Mouse (Mus musculus) cortical plate, adult 2 months (tissue): Measurements from ENCODE around the gene Xpnpep2. TPM values are rescaled to one million over a fixed set of nuclear protein-coding genes. Genes with fewer than 3 reads are reported as not detected.

ENCODE experiments used
- H3K27ac ChIP-seq: fragments of 200-500 bp; 2 replicates; pipeline ENCODE4 v1.5.1; 2012; ENCODE audit warnings: low read length, control low read depth, inconsistent platforms; ENCODE audit not compliant: insufficient read depth
- H3K4me1 ChIP-seq: fragments of 200-500 bp; 2 replicates; pipeline ENCODE4 v1.6.1; 2011; ENCODE audit warnings: low read length; ENCODE audit not compliant: control insufficient read depth, insufficient read depth
- H3K4me3 ChIP-seq: fragments of 200-500 bp; 2 replicates; pipeline ENCODE4 v1.5.1; 2011; ENCODE audit warnings: mild to moderate bottlenecking, low read length, control low read depth; ENCODE audit not compliant: insufficient read depth
- CTCF ChIP-seq: fragments of 200-500 bp; IDR thresholded peaks from 2 replicates; pipeline ENCODE4 v1.5.1; 2011; ENCODE audit warnings: mild to moderate bottlenecking, control low read depth, low read length; ENCODE audit not compliant: insufficient read depth; ENCODE audit errors: extremely low read depth
- POLR2A ChIP-seq: fragments of 200-500 bp; IDR thresholded peaks from 2 replicates; pipeline ENCODE4 v1.6.1; 2011; ENCODE audit warnings: mild to moderate bottlenecking, low read length, control low read depth; ENCODE audit not compliant: insufficient read depth; ENCODE audit errors: extremely low read depth
- polyA plus RNA-seq: library from polyadenylated mRNA; depleted of rRNA; stranded (reverse); fragments of >200 nt; gene quantifications from 2 replicates; pipeline ENCODE4 v1.2.3, GENCODE M21; 2012

Gene Xpnpep2
- polyA plus RNA-seq, 1 experiment: 0.54 TPM

DNA sequence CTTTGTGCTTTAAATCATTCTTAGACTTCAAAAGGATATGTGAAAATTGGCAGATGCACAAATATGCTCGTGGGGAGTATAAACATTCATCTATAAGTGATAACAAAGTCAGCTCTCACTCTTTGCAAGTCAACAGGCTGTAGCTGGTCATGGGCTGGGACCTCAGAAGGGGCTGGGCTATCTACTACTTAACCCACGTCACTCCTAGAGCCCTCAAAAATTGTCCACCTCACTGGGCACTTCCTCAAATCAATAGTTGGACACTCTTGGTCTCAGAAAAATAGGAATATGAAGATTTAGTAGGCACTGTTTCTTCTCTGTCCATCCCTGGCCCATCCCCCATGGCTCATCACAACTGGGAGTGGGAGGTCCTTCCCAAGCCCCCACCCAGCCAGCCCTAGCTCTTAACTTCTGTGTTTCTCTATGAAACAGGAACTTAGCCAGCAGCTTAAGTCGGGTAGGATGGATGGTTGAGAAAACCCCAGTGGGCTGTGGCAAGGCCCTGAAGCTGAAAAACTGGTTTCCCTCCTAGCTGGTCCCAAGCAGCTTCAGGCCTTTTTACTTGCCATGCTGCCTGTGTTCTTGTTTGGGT, 31.9 kb downstream of the Xpnpep2 start:
- Histone ChIP-seq H3K4me1 (no peaks in the 10 kb centered on the region), H3K27ac (no peak overlapping the region), H3K4me3 (no peak overlapping the region)
- TF ChIP-seq CTCF: no peak
- no peak for TF ChIP-seq POLR2A

DNA sequence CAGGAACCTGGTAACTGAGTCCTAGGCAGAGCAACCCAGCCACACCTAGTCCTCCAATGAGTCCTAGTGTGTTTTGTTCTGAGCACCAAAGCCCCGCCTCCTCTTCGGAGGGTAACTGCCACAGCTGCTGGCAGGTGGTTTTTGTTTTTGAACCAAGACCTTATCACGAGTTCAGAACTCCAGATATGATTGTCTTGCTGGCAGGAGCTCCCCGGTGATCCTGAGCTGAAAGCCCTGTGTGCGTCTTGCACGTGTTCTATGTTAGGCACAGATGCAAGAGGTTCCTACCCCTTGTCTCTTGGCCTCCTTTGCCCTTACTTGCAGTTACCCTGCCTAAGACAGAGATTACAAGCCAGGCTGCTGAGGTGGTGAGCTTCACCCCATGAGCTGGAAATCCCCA, 33.0 kb downstream of the Xpnpep2 start:
- H3K4me3 ChIP-seq: no peak overlapping the region
- no peak overlapping the region for H3K27ac ChIP-seq
- TF ChIP-seq CTCF (no peak), POLR2A (no peak)
- H3K4me1 ChIP-seq: no peaks in the 10 kb centered on the region

- Histone ChIP-seq H3K4me1 (no peaks in the 10 kb centered on the region), H3K27ac (no peak overlapping the region), H3K4me3 (no peak overlapping the region)
- TF ChIP-seq POLR2A (no peak), CTCF (no peak)
Observed at GRCm38 (mm10) chrX:48143415-48144335, 35.1 kb downstream of the Xpnpep2 start.

GRCm38 (mm10) chrX:48146262-48146661, 37.7 kb downstream of the Xpnpep2 start, which contains the start of gene Sash3:
Gene Sash3, plus strand, starts transcription at chrX:48146436.
- TF ChIP-seq CTCF (no peak), POLR2A (no peak)
- Histone ChIP-seq H3K4me3 (no peak within 1 kb of the TSS), H3K27ac (no peak within 1 kb of the TSS), H3K4me1 (no peaks in the 10 kb centered on the region)

- Histone ChIP-seq H3K4me1 (no peaks in the 10 kb centered on the region), H3K4me3 (no peak overlapping the region), H3K27ac (no peak overlapping the region)
- TF ChIP-seq CTCF (no peak), POLR2A (no peak)
Observed at GRCm38 (mm10) chrX:48147226-48147625, 38.7 kb downstream of the Xpnpep2 start.

DNA sequence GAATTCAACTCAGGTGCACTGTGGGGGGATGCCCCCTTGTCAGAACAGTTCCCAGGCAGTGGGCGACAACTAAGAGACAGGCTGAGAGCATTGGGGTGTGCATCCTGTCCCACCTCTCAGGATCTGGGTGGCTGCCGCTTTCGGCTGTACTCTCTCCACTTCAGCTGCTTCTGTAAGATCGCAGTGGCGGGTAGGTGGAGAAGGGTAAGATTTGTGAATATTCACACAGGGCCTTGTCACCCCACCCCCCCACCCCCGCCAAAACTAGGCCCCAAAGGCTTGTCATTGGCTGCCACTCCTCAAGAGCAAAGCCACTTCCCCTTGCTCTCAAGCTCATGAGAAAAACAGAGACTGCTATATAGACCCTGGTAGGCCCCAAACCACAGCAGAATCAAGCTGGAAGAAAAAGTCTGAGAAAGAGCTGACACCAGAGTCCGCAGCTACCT, 39.2 kb downstream of the Xpnpep2 start:
- H3K4me3 ChIP-seq: no peak overlapping the region
- H3K4me1 ChIP-seq: no peaks in the 10 kb centered on the region
- H3K27ac ChIP-seq: no peak overlapping the region
- TF ChIP-seq CTCF (no peak), POLR2A (no peak)

GRCm38 (mm10) chrX:48152106-48152505, 43.6 kb downstream of the Xpnpep2 start:
- Histone ChIP-seq H3K4me1 (no peaks in the 10 kb centered on the region), H3K27ac (no peak overlapping the region), H3K4me3 (no peak overlapping the region)
- TF ChIP-seq CTCF: no peak
- no peak for TF ChIP-seq POLR2A

DNA sequence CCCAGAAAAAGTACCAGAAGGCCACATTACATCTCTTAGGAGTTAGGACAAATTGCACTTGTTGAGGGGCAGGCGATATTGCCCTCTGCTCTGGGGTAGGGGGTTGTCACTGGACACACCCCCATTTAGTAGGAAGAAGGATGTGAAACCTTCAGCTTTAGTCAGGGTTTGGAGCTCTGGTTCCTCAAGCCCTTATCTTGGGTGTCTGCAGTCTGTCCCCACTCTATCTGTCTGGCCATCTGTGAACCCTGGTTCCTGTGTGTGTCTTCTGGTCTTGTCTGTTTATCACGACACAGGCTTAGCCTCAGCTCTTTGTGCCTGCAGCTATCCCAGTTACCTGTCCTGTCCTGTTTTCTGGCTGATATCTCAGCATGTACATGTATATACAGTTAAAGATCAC, 44.9 kb downstream of the Xpnpep2 start:
- TF ChIP-seq POLR2A (no peak), CTCF (no peak)
- no peaks in the 10 kb centered on the region for H3K4me1 ChIP-seq
- H3K27ac ChIP-seq: no peak overlapping the region
- no peak overlapping the region for H3K4me3 ChIP-seq

GRCm38 (mm10) chrX:48153949-48154348, 45.4 kb downstream of the Xpnpep2 start:
- TF ChIP-seq CTCF (no peak), POLR2A (no peak)
- Histone ChIP-seq H3K4me3 (no peak overlapping the region), H3K4me1 (no peaks in the 10 kb centered on the region), H3K27ac (no peak overlapping the region)

DNA sequence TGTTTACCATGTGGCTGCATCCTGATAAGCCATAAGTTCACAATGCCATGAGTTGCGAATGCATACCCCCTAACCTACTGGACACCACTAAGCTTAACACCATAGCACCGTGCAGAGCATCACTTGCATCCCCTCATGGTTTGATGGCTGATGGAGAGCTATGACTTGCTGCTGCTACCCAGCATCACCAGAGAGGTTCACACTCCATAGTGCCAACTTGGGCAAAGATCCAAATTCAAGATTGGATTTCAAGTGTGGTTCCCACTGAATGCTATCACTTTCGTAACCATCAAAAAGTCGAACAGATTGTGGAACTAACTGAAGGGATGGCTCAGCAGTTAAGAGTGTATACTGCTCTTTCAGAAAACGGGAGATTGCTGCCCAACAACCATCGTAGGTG, 47.0 kb downstream of the Xpnpep2 start:
- no peak for TF ChIP-seq CTCF
- no peak for TF ChIP-seq POLR2A

More for the DNA sequence above, 47.0 kb downstream of the Xpnpep2 start:
- Histone ChIP-seq H3K4me1 (no peaks in the 10 kb centered on the region), H3K4me3 (no peak overlapping the region), H3K27ac (no peak overlapping the region)
